Mouse (Mus musculus) liver, postnatal 0 days (tissue): ENCODE measurements around the gene Gbe1.

Experiments
- CTCF ChIP-seq: sonication (generic); IDR thresholded peaks from 2 replicates; pipeline ENCODE4 v1.5.1; 2016; ENCODE audit warnings: antibody characterized with exemption, low read depth
- EP300 ChIP-seq: IDR thresholded peaks from 2 replicates; pipeline ENCODE4 v1.6.1; 2016; ENCODE audit warnings: antibody characterized with exemption, low read depth, mild to moderate bottlenecking

DNA sequence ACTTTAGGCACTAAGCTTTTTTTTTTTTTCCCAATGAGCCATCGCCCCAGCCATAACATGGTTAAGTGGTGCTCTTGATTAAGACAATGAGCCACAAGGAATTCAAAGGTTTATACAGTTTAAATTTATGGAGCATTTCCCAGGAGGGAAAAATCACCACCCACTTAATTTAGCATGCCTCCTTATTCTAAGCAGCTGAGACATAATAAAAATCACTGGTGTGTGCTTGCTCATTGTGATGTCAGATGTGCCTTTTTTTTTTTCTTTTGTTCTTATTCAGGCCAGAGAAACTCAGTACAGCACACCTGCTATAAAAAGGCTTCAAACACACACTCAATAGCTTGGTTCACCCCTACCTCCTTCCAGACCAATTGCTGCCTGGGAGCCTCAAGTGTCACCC lies 303.9 kb downstream of the Gbe1 start:
- no peak for TF ChIP-seq CTCF
- no peak for TF ChIP-seq EP300
